Mouse (Mus musculus): ENCODE measurements at regions not wholly inside any gene's neighbourhood (a gene's known extent, or its start where the extent isn't known, plus 50 kb on each side); places are given as distances from the start of the nearest gene placed in this dataset.
A peak's percentile ranks its signal among the peaks of the same experiment; 100 is the strongest.
"Not testable (repeated sequence)": the region's sequence is repeated elsewhere in the genome, so short reads cannot be mapped to it uniquely, and the experiment has no call there.

DNA sequence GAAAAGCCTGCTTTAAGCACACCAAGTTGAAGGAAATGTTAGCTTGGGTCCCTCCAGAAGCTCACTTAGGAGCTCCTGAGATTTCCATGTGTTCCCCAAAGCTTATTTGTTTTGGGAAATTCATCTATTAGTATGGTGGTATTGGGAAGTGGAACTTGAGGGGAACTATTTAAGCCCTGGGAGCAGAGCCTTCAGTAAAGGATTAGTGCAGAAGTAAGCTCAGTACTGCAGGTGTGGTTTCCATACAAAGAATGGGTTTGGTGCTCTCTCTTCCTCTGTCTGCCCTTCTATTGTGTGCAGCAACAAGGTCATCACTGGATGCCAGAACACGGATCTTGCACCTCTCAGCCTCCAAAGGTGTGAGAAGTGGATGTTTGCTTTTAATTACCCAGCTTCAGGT, 57.2 kb downstream of the Foxa2 start:
- DNase-seq (ENCODE audit: low spot score in 2 of 2), result no peak

DNA sequence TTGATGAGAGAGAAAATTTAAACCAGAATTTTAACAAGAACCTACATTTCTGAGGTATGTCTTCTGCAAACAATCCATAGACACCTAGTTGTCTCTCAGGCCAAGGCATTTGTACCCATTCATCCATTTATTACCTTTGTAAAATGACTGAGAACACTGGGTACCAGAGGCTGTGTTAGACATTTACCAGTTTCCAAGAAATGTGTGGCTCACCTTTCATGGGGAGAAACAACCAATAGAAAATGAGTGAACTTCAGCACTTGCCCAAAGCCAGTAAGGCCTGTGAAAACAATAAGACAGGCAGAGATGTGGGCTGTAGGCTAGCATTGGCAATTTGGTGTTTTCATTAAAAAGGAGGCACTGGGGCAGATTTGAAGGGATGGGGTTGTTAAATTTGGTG, 58.2 kb downstream of the Foxa2 start:
- DNase-seq (ENCODE audit: low spot score in 2 of 2), result no peak

DNA sequence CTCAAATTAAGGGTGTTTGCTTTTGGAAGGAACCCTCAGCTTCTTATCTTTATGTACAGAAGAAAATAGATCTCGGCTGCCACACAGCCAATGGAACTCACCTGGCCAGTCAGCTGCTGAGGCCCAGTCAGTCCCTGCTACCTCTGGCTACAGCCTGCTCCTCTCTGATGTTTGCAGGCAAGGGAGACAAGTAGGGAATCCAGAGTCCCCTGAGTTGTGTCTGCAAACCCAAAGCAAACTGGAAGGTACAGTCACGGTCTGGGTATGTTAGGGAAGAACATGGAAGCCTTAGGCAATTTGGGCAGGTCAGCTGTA, 61.6 kb downstream of the Foxa2 start:
- DNase-seq (ENCODE audit: low spot score in 2 of 2), result no peak

DNA sequence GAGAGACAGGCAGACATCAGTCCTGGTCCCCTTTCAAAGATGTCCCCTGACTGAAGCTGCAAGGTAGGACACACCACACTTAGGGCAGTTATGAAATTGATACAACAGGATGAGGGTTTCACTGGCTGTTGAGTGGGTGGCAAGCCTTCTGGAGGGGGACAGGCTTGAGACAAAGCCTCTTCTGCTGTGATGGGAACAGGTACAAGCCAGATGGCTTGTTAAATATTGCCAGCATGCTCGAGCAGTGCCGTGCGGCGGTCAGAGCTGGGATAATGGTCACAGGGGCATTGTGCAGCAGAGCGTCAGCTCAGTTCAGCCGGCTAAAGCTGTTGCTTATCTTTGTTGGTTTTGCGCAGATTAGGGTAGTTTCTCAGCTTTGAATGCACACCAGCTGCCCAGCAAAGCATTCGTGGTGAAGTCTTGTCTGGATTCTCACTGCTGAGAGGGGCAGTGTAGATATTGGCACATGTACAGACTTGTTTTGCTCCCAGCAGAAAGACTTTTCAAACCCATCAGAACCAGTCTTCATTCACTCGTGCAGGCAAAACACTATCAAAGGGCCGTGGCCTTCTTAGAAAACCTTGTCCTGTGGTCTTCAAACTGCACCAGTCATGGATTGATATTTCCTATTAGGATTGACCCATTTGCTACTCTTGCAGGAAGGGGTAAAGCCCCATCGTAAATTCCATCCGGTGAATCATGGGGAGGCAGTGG, 62.1 kb downstream of the Foxa2 start:
- peak in 1 of 2 experiments; percentile 6 for DNase-seq (ENCODE audit: low spot score in 2 of 2)

DNA sequence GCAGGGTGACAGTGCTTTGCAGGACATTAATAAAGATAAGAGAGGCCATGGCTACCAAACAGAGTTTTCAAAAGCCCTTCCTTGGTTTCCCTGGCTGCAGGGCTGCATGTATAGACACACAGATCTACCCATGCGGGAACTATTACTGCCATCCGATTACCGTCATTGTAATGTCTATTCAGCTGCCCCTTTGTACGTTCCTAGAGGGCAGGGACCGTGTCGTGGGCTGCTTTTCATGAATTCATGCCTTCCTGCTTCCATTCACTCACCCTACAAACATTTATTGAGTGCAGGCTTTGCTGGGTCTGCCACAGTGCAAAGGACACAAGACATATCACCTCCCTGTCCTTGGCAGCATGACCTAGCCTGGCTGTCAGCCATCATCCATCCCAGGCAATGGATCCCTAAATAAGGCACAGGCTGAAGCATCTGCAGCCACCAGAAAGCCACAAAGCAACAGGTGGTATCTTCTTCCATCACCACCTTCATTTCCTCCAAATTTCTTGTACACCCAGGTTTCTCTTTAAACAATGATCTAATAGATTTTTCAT, 65.8 kb downstream of the Foxa2 start:
- no peak for DNase-seq (ENCODE audit: low spot score in 2 of 2)

DNA sequence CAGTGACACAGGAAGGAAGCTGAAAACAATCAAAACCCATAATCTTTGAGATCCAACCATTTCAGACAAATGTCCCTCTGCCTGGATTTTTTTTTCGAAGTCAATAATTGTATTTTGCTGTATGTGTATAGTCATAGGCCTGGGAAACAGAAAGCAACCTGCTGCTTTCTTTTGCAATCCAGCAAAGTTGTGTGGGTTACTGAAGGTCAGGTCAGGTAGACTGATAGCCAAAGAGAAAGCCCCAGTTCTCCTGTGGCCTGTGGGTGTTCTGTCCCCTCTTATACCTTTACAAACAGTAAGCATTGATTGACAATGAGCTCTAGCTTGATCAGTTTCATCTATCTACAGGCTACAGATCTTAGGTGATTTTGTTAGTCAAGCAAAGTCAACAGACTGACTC, 66.4 kb downstream of the Foxa2 start:
- DNase-seq (ENCODE audit: low spot score in 2 of 2), result no peak

DNA sequence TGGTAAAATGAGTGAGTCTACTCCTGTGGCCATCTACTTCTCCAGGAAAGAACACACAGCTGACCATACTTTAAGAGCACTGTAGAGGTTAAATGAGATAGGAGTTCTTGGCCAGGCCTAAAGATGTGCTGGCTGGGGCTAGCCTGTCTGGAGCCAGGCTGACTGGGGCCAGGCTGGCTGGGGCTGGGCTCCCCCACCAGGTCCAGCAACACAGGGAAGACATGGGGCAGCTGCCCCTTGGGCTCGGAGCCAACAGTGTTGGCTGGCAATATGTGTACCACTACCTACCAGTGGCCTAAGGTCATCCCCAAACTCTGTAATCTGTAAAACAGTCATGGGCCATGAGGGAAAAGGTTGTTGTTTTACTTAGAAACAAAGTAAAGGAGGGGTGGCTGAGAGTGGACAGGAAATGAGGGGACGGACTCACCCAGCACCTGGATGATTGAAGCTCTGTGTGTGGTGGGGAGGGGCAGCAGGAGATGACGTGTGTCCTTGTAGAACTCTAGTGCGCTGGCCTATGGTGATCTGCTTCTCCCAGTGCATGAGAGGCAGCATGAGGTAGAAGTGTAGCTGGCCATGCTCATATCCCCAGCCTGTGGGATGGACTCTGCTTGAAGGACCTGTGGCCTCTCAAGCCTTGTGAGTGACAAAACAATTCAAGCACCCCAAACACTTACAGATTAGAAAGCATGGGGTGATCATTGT, 67.0 kb downstream of the Foxa2 start:
- no peak for DNase-seq (ENCODE audit: low spot score in 2 of 2)

DNA sequence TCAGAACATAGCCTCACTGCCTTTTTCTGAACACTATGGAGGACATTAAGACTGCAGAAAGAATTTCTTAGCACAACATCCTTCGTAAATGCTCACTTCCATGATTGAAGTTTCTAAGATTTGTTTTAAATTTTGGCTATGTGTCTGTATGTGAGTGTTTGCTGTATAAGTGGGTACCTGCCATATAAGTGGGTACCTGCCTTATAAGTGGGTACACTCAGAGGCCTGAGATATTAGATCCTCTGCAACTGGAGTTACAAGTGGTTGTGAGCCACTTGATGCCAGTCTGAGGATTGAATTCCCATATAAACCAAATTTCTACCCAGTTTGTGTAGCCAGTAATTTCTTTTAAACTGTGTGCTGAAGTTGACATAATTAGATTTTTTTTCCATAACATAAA, 67.8 kb downstream of the Foxa2 start:
- no peak for DNase-seq (ENCODE audit: low spot score in 2 of 2)

DNA sequence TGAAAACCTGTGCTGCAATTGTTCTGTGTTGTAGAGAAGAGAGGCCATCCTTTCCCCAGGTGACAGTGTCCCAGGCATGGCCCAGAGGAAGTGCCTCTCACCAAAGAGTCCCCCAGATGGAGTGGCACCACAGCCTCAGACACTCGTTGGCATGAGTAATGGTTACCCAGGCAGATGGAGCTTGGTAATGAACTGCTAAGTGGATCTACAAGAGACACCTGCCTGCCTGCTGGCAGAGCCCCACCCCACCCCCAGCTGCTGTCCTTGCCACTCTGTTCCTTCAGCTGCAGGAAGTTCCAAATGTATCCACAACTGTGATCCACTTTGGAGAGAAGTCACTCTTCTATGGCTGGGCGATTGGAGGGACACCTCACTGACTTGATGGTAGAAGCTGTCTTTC, 72.0 kb downstream of the Foxa2 start:
- peak in 1 of 2 experiments; percentile 8 for DNase-seq (ENCODE audit: low spot score in 2 of 2)

DNA sequence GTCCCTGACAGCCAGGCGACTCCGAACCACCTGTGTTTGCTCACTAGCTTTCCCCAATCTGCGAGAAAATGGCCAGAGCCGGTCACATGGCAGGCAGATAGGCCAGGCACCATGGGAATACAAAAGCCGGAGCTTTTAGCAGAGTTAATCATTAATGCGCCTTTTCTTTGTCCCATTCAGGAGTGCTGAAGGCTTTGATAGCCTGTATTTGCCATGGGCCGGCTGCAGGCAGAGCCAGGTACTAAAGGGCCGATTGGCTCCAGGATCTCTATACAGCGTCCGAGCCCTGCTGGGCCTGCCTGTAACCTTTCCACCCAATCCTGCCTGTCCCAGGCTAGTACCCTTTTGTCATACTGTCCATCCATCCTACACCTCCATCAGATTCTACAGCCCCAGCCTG, 78.1 kb downstream of the Foxa2 start:
- DNase-seq (ENCODE audit: low spot score in 2 of 2), result no peak

DNA sequence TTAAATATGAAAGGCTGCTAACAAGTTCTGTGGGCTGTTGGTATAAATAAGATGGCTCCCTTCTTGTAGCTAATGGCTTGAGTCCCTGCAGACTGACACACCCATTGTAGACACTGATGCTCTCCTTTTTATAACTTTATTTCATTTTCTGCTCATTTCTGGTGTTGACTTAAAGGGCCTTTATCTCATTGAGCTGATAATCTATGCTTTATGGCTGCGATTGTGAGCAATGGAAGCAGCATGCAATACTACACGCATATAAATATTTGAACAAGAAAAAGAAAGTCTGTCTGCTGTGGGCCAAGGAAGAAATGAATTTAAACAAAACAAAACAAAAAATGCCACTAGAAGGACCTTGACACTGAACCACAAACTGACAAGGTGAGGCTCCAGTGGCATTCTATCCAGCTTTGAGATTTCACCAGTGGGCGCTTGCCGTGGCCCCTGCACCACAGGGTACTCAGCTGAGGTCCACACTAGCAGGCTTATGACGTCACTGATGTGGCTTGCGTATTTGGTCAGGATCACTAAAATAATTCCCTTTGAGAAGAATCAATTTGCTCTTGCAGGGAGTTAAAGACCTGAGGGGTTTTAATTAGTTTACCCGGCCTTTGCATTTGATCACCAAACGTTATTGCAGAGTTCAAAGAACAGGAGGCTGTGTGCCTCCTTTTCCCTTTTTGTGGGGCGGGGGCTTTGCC, 78.8 kb downstream of the Foxa2 start:
- no peak for DNase-seq (ENCODE audit: low spot score in 2 of 2)

DNA sequence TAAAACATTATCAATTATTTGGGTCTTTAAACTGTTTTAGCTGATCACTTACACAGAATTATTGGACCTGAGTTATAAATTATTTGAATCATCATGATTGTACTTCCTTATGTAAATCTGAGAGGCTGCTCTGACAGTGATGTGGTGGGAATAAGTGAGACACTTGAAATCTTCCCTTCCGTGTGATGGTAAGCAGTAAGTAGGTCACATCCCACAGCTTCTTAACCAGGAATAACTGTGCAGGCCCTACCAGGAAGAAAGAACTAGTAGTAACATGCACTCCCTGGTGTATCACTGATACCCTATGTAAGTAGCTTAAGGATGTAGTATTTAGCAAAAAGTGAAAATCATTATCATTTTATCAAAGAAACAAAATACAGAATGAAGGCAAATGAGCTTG, 83.5 kb downstream of the Foxa2 start:
- not testable (repeated sequence) for DNase-seq (ENCODE audit: low spot score in 2 of 2)

DNA sequence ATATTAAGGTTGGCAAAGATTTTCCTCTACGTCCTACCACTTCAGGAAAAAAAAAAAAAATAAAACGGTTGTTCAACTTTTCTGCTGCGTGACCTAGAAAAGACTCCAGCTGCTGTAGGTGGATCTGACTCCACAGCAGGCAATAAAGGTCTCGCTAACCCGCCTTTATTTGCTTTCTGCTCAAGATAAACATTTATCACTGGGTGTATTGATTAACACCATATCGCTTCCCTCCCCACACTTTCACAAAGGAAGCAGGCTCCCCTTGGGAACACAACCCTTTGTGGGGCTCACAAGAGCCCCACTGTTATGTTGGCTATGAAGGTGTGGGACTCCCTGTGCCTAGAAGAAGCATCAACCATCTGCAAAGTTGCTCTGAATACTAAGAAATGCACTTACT, 85.1 kb downstream of the Foxa2 start:
- DNase-seq (ENCODE audit: low spot score in 2 of 2), result no peak

DNA sequence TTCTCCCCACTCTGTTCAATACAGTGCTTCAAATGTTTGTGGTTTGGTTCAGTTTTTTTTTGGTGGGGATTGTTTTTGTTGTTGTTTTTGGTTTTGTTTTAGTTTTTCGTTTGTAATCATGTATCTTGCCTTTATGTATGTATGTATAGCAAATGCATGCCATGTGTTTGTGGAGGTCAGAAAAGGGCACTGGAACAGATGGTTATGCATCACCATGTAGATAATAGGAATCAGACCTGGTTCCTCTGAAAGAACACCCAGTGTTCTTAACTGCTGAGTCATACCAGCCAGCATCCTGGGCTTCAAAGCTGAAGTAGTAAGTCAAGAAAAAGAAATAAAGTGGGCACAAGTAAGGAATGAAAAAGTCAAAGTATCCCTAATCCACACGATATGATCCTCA, 92.6 kb downstream of the Foxa2 start:
- no peak for DNase-seq (ENCODE audit: low spot score in 2 of 2)

DNA sequence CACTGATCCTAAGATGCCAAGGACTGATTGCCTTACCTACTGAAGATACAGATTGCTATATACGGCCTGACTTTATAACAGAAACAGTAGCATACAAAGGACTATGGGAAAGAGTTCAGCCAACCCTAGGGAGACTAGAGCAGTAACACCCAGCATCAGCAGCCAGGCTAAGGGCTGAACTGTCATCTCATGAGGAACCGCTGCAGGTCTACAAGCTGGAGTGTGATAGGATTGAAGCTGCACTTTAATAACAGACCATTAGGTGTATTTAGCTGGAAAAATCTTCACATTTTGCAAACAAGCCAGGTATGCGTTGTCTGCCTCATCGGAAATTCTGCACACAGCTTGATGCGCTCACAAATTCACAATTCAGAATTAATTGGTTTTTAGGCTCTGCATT, 95.5 kb downstream of the Foxa2 start:
- no peak for DNase-seq (ENCODE audit: low spot score in 2 of 2)

DNA sequence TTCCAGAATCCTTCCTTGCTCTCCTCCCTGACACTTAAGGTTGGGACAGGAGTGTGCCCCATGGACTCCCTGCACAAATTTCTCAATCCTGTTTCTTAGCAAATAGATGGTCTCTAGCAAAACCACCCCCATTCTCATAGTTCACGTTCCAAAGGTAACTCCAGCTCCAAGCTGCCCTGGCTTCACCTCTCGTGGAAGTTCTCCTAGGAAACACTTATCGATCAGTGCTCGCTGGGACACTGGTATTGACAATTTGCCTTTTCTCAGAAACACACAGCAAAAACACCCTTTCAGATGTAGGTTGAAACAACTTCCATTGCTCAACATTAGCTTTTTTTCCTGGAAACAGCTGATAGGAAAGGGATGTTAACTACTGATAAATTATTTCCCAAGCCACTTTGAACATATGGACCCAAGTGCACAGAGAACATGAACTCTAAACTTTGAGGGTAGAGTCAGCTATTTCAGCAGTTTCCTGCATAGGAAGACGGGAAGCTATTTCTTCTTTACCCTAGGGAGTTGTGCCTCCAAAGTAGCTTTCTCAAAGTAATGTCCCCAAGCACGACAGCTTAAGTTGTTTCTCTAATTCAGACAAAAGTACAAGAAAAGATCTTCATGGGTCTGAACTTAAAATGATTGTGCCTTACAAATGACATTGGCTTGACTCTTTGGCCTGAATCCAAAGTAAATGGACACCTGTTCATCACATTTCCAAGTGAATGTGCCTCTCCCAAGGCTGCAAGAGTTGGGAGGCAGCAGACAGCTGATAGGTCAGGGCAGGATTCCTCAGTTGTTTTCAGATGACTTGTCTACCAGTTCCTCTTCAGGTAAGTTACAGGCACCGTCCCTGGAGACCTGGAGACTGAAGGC, 102.4 kb downstream of the Foxa2 start:
- DNase-seq (ENCODE audit: low spot score in 2 of 2), result no peak

DNA sequence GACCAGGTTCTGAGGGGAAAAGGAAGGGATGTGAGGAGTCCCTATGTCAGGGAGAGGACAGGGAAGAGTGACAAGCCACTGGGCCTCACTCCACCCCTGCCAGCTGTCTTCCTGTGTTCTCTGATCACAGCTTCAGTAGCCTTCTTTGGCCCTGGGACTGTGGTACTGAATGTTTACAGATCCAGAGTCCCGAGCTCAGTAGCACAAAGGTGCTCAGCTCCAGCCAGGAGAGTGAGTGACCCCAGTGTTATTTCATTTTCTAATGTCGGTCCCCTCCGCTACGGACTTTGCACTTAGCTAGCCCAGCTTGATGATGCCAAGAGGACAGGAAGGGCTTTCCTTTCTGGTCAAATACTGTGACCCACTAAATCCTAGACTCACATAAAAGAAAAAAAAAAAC, 104.2 kb downstream of the Foxa2 start:
- no peak for DNase-seq (ENCODE audit: low spot score in 2 of 2)

DNA sequence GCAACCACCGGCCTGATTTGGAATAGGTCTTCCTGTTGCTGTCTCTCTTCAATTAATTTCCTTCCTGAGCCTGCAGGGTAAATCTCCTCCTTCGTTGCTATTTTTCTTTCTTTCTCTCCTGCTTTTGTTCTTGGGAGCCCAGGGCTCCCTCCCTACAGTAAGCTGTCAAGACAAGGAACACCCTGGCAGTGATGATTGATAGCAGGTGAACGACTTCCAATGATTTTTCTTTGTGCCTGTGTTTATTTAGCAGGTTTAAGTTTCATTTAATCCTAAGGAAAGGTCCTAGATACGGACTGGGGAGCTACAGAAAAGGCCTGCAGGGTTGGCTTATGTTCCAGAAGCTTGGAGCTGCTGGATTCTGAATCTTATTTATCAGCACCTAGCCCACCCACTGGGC, 105.5 kb downstream of the Foxa2 start:
- no peak for DNase-seq (ENCODE audit: low spot score in 2 of 2)

DNA sequence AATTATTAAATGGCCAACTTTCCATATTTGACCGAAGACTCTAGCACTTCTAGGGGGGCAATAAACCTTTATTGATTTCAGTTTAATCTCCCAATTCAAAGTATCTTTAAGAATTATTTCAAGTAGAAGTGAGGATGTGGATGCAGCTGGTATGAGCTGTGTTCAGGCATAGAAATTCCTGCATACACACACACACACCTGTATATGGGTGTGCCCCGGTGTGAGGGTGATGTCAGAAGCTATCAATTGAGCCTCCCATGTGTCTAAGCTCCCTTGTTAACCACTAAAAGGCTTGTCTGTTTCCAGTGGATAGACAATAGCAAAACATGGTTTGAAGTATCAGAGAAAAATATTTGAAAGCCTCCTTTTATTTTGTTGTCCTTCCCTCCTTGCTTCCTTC, 114.3 kb downstream of the Foxa2 start:
- no peak for DNase-seq (ENCODE audit: low spot score in 2 of 2)

DNA sequence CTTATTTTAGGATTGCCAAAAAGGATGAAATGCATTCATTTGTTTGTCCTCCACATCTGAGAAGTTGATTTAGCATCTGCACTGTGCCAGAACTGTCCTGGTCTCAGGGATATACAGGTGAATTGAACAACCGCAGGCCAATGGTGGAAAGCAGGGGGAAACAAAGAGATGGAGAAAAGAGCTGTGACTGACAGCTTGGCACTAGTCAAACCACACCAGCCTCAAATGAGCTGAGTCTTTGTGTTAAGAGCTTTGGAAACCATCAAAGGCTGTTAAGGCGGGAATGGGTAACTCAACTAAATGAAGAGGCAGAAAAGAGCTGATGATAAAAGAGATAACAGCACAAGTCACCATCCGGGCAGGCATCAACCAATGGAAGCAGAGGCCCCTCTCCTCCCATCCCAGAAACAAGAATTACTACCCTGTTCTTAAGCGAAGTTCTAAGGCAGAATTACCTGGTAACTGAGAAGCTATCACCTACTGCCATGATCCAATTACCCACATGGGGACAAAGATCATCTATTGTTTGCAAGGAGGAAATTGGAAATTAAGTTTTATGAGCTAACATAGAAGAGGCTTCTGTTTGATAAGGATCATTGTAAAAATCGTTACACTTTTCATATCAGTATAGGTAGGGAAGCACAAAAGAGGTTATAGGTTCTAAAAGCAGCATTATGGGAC, 117.6 kb downstream of the Foxa2 start:
- no peak for DNase-seq (ENCODE audit: low spot score in 2 of 2)
